Mouse (Mus musculus): ENCODE results near the gene Skida1. TPM values are rescaled to one million over a fixed set of nuclear protein-coding genes. Genes with fewer than 3 reads are reported as not detected.
A peak's percentile ranks its signal among the peaks of the same experiment; 100 is the strongest.

Gene Skida1
- polyA plus RNA-seq, 1 experiment from 2014 or later, result 14.9 TPM

DNA sequence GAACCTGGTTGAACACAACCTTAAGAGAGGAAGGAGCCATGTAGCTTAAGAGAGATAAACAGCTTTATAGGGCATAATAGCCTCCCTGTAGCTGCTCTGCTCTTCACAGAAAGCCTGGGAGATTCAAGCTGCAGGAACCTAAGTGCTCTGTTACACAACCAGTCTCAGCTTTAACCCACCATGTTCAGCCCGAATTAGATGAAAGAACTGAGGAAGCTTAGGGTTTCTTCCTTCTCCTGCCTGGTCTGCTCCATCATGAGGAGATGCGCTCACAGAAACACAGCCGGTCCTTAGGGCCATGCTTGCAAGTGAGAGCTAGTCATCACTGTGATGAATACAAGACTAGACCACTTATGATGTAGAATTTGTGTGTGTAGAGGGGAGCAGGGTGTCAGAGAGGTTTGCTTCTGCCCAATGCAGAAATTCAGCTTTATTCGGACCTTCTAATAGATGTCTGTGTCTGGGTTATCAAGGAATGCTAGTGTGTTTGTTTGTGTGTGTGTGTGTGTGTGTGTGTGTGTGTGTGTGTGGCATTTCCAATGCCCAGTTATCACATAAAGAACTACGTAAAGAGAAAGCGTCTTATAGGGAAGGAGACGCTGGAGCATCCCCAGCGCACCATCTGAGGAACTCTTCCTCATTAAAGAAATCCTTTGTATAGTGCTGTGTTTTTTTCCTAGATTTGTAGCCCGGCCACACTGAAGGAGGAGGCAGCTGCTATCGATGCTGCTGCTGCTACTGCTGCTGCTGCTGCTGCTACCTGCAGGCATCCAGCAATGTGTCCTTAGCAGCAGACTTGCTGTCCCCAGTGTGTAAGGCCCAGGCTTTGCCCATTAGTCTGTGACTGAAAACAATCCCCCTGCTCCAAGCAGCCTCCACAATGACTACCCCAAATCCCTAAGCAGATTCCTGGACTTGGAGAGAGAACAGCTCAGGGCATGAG is 15.4 kb downstream of the Skida1 start:
- Histone ChIP-seq H3K9me3 (no peaks in the 10 kb centered on the region), H3K27me3 (no peaks in the 10 kb centered on the region; the same call in 1 of the 2 replicates), H3K27ac (no peak overlapping the region), H3K4me2 (replicated peaks) (no peak overlapping the region), H3K9ac (no peak overlapping the region), H3K4me3 (no peak overlapping the region), H3K4me1 (peaks cover 36% of the 10 kb centered on the region), H3K36me3 (no peaks in the 10 kb centered on the region)
- no peak for ATAC-seq (ENCODE audit: low FRiP score, low read depth)
- 53% methylated on average over 10 of the region's 10 CpGs for WGBS

DNA sequence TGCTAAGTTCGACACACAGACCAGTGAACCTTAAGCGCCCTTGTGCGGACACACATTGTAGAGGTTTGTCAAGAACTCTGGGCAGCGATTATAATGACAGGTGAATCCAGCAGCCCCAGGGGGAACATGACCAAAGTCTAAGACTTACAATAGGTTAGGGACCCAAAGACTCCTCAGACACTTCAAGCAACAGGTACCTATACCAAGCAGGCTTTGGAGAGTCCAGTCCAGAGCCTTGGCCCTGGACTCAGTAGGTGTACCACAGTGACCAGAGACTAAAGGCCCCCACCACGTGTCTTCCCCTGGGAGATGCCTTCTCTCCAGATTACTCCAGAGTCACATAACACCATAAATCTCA is 16.3 kb downstream of the Skida1 start:
- Histone ChIP-seq H3K9ac (no peak overlapping the region), H3K4me1 (peaks cover 33% of the 10 kb centered on the region), H3K27me3 (no peaks in the 10 kb centered on the region; the same call in 1 of the 2 replicates), H3K4me3 (no peak overlapping the region), H3K27ac (no peak overlapping the region), H3K36me3 (no peaks in the 10 kb centered on the region), H3K9me3 (no peaks in the 10 kb centered on the region), H3K4me2 (replicated peaks) (no peak overlapping the region; the same call in 1 of the 2 replicates)
- ATAC-seq (ENCODE audit: low FRiP score, low read depth), result no peak
- WGBS, result 58% methylated on average over 5 of the region's 5 CpGs

DNA sequence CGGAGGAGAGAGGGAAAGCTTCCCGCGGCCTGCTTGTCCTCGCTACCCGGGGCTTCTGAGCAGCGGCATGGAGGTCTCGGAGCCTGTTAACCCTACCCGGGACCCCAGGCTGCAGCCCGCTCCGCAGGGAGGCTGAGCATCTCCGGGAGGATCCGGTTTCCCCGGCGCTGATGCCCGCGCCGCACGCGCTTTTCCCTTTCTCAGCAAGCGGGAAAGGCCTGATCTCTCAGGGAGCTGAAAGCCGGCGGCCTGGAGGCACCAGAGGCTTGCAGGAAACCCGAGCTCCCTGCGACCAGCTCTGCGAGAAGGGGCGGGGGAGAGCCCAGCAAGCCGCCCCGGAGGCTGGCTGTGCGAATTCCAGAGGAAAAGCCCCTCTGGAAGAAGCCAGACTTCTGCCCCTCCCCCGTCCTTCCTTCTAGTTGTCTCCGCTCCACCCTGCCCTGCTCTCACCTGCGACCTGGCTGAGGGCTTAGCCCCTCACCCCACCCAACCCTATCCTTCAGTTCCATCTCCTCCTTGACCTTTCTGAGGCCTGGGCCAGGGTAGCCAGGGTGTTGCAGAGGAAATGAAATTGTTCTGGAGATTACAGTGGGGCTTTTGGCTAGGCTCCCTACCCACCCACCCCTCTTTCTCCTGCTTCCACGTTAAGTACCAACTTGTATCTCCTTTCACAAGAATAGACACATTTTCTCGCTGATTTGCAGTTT is 16.9 kb downstream of the Skida1 start:
- H3K4me3 ChIP-seq, result peak overlapping the region; percentile 45
- H3K27me3 ChIP-seq, result no peaks in the 10 kb centered on the region; the same call in 1 of the 2 replicates
- no peaks in the 10 kb centered on the region for H3K9me3 ChIP-seq
- peak overlapping the region; percentile 91 for H3K4me2 ChIP-seq (replicated peaks)
- ATAC-seq (ENCODE audit: low FRiP score, low read depth), result peak; percentile 12; the same call in 1 of the 2 replicates
- no peaks in the 10 kb centered on the region for H3K36me3 ChIP-seq
- peak overlapping the region; percentile 84 for H3K9ac ChIP-seq
- peaks cover 36% of the 10 kb centered on the region for H3K4me1 ChIP-seq
- 1% methylated on average over 34 of the region's 34 CpGs for WGBS
- peak overlapping the region; percentile 49; the same call in 1 of the 2 replicates for H3K27ac ChIP-seq

DNA sequence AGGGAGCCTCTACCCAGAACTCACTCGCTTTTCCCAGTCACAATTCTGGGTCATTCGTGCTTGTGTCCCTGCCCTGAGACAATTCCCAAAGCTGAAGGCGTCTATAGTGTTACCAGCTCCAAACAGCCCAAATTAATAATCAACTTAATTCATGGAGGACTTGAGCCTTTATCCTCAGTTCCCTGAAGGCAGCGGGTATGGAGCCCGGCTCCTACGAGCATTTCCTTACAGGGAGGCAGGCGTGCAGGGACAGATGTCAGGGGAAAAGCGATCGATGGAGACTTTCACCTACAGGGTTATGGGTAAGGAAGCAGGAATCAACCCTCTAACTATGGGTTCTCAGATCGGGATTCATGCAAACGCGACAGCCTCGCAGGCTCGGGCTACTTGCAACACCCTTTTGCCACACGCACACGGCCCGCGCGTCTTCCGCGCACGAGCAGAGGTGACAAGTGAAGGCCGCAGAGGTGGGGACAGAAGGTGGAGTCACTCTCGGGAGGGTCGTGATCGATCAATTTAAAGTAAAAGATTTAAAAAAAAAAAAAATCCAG is 17.5 kb downstream of the Skida1 start:
- H3K9ac ChIP-seq, result peak overlapping the region; percentile 84
- peak overlapping the region; percentile 45 for H3K4me3 ChIP-seq
- no peaks in the 10 kb centered on the region; the same call in 1 of the 2 replicates for H3K27me3 ChIP-seq
- H3K4me2 ChIP-seq (replicated peaks), result peak overlapping the region; percentile 91
- H3K9me3 ChIP-seq, result no peaks in the 10 kb centered on the region
- no peak for ATAC-seq (ENCODE audit: low FRiP score, low read depth)
- H3K27ac ChIP-seq, result 0 out of 2 replicates have a peak overlapping the region, but pooled peaks have one; percentile 49
- 5% methylated on average over 26 of the region's 26 CpGs for WGBS
- peaks cover 42% of the 10 kb centered on the region for H3K4me1 ChIP-seq
- no peaks in the 10 kb centered on the region for H3K36me3 ChIP-seq

DNA sequence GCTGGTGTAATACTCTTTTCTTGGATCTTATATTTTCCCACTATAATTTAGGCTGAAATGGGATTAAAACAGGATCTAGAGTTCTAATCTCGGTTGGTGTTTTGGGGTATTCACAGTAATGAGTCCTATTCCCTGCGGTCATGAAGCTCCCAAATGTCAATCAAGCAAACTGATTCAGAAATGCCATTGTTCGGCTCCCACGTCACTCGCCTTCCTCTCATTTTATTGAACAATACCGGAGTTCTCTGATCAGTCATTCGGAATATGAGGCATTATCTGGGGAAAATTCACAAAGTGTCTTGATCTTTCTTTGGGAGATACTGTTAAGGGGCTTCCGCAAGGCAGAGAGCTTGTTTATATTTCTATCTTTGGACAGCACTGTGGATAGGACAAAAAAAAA is 18.3 kb downstream of the Skida1 start:
- Histone ChIP-seq H3K27ac (no peak overlapping the region), H3K4me1 (peaks cover 44% of the 10 kb centered on the region), H3K36me3 (no peaks in the 10 kb centered on the region), H3K27me3 (no peaks in the 10 kb centered on the region; the same call in 1 of the 2 replicates), H3K4me3 (no peak overlapping the region), H3K9me3 (no peaks in the 10 kb centered on the region), H3K9ac (no peak overlapping the region), H3K4me2 (replicated peaks) (0 out of 2 replicates have a peak overlapping the region, but pooled peaks have one; percentile 14)
- WGBS, result 66% methylated on average over 8 of the region's 8 CpGs
- no peak for ATAC-seq (ENCODE audit: low FRiP score, low read depth)

DNA sequence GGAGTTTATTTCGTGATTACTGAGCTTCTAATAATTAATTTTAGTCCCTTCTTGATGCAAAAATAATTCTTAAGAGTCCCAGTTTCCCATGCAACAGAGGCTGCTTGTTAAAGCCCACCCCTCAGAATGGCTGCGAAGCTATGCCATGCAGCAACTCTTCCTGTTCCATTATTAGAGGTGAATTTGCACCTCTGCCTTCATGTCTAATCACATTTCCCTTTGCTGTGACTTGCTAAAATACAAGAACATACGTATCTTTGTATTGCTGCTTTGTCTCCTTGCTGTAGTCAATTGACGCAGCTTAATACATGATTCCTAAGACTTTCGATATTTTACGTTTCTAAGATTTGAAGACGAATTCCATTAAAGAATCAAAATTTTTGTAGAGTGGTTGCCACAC is 19.2 kb downstream of the Skida1 start:
- no peak overlapping the region for H3K27ac ChIP-seq
- WGBS, result 79% methylated on average over 7 of the region's 7 CpGs
- no peaks in the 10 kb centered on the region; the same call in 1 of the 2 replicates for H3K27me3 ChIP-seq
- no peak overlapping the region for H3K4me2 ChIP-seq (replicated peaks)
- peaks cover 44% of the 10 kb centered on the region for H3K4me1 ChIP-seq
- H3K4me3 ChIP-seq, result no peak overlapping the region
- H3K9me3 ChIP-seq, result no peaks in the 10 kb centered on the region
- ATAC-seq (ENCODE audit: low FRiP score, low read depth), result no peak
- no peaks in the 10 kb centered on the region for H3K36me3 ChIP-seq
- H3K9ac ChIP-seq, result no peak overlapping the region

DNA sequence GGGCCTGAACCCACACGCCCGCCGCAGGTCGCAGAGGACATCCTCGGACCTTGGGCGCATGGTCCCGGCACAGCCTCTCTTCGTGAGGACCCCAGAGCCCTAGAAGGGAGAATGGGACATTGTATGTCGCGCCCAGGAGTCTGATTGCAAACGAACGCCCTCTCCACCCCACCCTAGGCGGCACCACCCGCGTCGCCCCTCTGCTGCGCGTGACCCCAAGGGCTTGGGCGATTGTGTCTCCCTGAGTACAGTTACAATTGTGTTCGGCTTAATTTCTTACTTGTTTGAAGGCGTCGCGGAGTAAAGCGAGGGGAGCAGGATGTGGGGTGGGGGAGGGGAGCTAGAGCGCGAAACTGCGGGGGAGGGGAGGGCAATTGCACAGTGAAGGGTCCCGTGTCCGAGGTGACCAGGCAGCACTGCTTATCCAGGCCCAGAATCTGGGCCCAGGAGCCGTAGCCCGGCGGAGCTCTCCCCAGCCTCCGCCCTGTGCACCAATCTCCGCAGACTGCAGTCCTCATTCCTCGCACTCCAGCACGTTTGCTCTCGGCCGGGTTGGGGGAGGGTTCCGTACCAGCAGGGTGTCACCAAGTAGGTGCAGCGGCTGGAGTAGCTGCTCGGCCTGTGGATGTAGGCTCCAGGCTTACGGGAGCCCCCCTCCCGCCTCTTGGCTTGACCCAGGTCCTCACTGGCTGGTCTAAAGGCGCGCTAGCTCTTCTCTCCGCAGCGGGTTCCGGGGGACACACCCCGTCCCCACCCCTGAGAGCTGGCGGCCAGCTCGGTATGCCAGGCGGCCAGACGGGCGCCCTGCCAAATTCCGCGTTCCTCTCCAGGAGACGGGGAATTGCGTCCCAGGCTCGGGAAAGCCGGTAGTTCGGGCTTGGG is 20.5 kb downstream of the Skida1 start:
- H3K27ac ChIP-seq, result peak overlapping the region; percentile 98
- peak overlapping the region; percentile 99 for H3K4me2 ChIP-seq (replicated peaks)
- H3K9me3 ChIP-seq, result no peaks in the 10 kb centered on the region
- peak; percentile 78 for ATAC-seq (ENCODE audit: low FRiP score, low read depth)
- H3K9ac ChIP-seq, result peak overlapping the region; percentile 95
- under 1% methylated on average over 61 of the region's 61 CpGs for WGBS
- peaks cover 38% of the 10 kb centered on the region for H3K4me1 ChIP-seq
- H3K4me3 ChIP-seq, result peak overlapping the region; percentile 67
- no peaks in the 10 kb centered on the region for H3K36me3 ChIP-seq
- H3K27me3 ChIP-seq, result no peaks in the 10 kb centered on the region; the same call in 1 of the 2 replicates

DNA sequence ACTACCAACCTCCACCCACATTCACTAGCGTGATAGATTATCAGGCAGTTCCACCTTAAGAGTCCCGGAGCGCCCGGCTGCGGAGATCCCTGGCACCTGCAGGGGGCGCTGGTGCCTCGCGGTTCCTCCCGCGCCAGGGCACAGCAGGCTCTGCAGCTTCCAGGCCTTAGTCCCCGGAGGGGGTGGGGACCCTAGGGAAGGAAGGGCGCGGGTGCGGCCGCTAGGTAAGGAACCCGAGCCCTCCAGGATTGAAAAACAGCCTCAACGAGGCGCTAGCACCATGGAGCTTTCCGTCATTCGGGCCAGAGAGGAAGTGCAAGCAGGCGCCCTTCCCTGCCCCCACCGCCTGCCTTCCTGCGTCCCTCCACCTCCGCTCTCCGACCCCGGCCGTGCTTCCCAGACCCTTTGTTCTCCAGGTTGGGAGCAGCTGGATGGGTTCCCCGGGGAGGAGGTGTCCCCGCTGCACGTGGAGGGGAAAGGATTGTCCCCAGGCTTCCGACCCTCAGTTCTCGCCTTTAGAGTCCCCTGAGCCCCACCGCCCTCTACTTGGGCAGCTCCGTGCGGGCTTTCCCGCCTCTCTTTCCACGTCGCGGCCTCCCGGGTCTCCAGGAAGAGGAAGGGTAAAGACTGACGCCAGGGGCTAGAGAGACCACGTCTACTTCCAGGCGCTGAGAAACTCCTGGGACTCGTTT is 21.3 kb downstream of the Skida1 start:
- H3K4me1 ChIP-seq, result peaks cover 33% of the 10 kb centered on the region
- peak overlapping the region; percentile 98 for H3K27ac ChIP-seq
- no peaks in the 10 kb centered on the region for H3K36me3 ChIP-seq
- H3K4me3 ChIP-seq, result peak overlapping the region; percentile 67
- H3K9ac ChIP-seq, result peak overlapping the region; percentile 95
- no peaks in the 10 kb centered on the region; the same call in 1 of the 2 replicates for H3K27me3 ChIP-seq
- peak overlapping the region; percentile 99 for H3K4me2 ChIP-seq (replicated peaks)
- WGBS, result under 1% methylated on average over 44 of the region's 44 CpGs
- H3K9me3 ChIP-seq, result no peaks in the 10 kb centered on the region
- ATAC-seq (ENCODE audit: low FRiP score, low read depth), result peak; percentile 77

DNA sequence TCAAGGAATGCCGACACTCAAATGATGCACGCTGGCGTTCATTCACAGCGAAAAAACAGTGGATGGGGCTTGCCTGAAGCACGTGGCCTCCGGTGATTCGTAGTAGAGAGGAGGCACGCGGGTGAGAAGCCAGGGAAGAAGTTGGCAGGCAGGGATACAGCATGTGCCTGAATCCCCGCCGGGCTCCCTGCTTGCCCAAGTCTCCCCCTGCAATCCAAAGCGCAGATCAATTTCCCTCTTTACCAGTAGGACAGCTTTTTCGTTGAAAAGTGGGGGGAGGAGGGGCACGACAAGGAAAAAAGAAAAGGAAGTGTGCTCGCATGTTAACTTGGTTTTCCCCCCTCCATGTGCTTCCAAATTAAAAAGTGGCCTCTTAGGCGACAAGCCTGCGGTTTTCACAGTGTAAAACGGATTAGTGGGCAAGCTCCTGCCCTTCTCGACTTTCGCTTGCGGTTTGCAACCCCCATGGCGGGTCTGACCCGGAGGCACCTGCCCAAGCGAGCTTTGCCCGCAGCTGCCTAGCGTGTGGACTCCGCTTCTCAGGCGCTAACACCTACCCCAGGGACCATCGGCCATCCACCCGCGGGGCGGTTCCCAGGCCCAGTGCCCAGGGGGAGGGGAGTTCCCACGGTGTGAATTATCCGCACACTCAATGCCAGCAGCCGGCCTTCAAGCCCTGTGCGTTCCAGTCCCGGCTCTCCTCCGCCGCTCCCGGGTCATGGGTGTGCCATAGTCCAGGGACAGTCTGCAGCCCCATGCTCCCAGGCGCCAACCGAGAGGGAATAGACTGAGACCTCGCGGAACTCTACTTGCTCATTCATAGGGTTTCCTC is 22.5 kb downstream of the Skida1 start:
- H3K9ac ChIP-seq, result peak overlapping the region; percentile 95
- peak overlapping the region; percentile 99 for H3K4me2 ChIP-seq (replicated peaks)
- H3K27ac ChIP-seq, result peak overlapping the region; percentile 70
- ATAC-seq (ENCODE audit: low FRiP score, low read depth), result no peak
- H3K27me3 ChIP-seq, result no peaks in the 10 kb centered on the region
- H3K36me3 ChIP-seq, result no peaks in the 10 kb centered on the region
- no peaks in the 10 kb centered on the region for H3K9me3 ChIP-seq
- WGBS, result under 1% methylated on average over 44 of the region's 44 CpGs
- peaks cover 20% of the 10 kb centered on the region for H3K4me1 ChIP-seq
- H3K4me3 ChIP-seq, result peak overlapping the region; percentile 67

DNA sequence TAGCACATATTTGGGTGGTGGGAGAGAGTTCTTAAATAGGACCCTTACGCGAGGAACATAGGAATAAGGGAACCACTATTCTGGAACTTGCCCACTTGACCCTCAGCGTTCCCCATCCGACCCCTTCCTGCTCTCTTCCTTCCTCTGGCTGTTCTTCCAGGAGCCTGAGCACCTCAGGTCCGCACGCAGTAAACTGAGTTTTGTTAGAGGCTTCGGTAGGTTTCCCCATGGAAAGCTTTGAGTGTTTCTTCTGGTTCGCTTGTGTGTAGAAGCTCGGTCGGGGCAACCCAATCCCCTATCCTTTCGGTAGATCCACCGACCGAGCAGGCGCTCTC is 23.1 kb downstream of the Skida1 start:
- Histone ChIP-seq H3K4me1 (peaks cover 14% of the 10 kb centered on the region), H3K27me3 (no peaks in the 10 kb centered on the region), H3K4me3 (peak overlapping the region; percentile 67), H3K9me3 (no peaks in the 10 kb centered on the region), H3K27ac (peak overlapping the region; percentile 70), H3K9ac (peak overlapping the region; percentile 95), H3K4me2 (replicated peaks) (peak overlapping the region; percentile 99), H3K36me3 (no peaks in the 10 kb centered on the region)
- ATAC-seq (ENCODE audit: low FRiP score, low read depth), result no peak
- 3% methylated on average over 14 of the region's 14 CpGs for WGBS
